Mouse (Mus musculus): Measurements from ENCODE around the gene Atg16l1. TPM values are rescaled to one million over a fixed set of nuclear protein-coding genes. Genes with fewer than 3 reads are reported as not detected.

Atg16l1 gene
- polyA plus RNA-seq, 1 experiment from 2014 or later: 21.7 TPM

- H3K9ac ChIP-seq (replicated peaks; ENCODE audit: low read depth): no peak overlapping the region
- no peaks in the 10 kb centered on the region for H3K4me1 ChIP-seq (ENCODE audit: insufficient read depth, low read depth, low read length)
- H3K27me3 ChIP-seq (replicated peaks; ENCODE audit: insufficient read depth, low read length): no peaks in the 10 kb centered on the region
- DNase-seq (ENCODE audit: low spot score) (no peak), ATAC-seq (no peak)
- no peak overlapping the region for H3K4me3 ChIP-seq (ENCODE audit: low read depth, low read length)
- WGBS: 77% methylated on average over 3 of the region's 3 CpGs
- no peak overlapping the region for H3K27ac ChIP-seq (ENCODE audit: low read length)
- no peak for TF ChIP-seq EP300 (IDR thresholded peaks at IDR 0.05)
- no peak for TF ChIP-seq CTCF (IDR thresholded peaks at IDR 0.05)
- no peaks in the 10 kb centered on the region for H3K9me3 ChIP-seq (ENCODE audit: low read length)
- no peaks in the 10 kb centered on the region for H3K36me3 ChIP-seq (ENCODE audit: insufficient read depth, low read length)
- H3K4me2 ChIP-seq (replicated peaks; ENCODE audit: low read depth, low read length): no peak overlapping the region
Observed at GRCm38 (mm10) chr1:87734153-87734552, 21.5 kb upstream of the Atg16l1 start.

- TF ChIP-seq EP300 (IDR thresholded peaks at IDR 0.05) (no peak), CTCF (IDR thresholded peaks at IDR 0.05) (peak; percentile 39)
- Histone ChIP-seq H3K36me3 (ENCODE audit: insufficient read depth, low read length) (no peaks in the 10 kb centered on the region), H3K9ac (replicated peaks; ENCODE audit: low read depth) (no peak overlapping the region), H3K27me3 (replicated peaks; ENCODE audit: insufficient read depth, low read length) (no peaks in the 10 kb centered on the region), H3K27ac (ENCODE audit: low read length) (no peak overlapping the region), H3K4me2 (replicated peaks; ENCODE audit: low read depth, low read length) (no peak overlapping the region), H3K4me1 (ENCODE audit: insufficient read depth, low read depth, low read length) (no peaks in the 10 kb centered on the region), H3K9me3 (ENCODE audit: low read length) (no peaks in the 10 kb centered on the region), H3K4me3 (ENCODE audit: low read depth, low read length) (no peak overlapping the region)
- ATAC-seq (no peak), DNase-seq (ENCODE audit: low spot score) (peak; percentile 58)
- WGBS: 64% methylated on average over 6 of the region's 6 CpGs
Observed at GRCm38 (mm10) chr1:87740584-87741290, 14.9 kb upstream of the Atg16l1 start.

DNA sequence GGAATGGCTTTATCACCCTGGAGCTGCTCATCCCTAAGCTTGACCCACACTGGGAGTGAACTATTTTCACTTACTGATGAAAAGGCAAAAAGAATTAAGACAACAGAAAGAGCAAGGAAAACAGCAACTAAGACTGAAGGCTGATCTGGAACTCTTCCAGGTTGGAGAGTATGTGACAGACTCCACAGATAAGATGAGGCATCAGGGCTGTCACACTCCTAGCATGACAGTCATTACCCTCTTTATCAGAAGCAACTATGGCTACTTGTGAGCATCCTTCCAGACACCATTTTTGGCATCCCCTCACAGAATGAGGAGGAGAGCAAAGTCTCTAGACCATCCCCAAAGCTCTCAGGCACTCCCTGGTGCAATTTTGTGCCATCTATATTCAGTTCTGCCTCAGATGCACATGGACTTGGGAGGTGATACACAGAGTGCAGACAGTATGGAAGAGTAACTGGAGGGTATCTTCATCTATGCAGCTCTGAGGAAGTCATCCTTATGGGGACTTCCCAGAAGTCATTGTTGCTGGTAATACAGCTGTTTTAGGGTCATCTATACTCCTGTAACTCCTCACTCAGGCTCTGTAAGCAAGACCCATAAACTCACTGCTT is 6.2 kb upstream of the Atg16l1 start:
- TF ChIP-seq EP300 (IDR thresholded peaks at IDR 0.05) (no peak), CTCF (IDR thresholded peaks at IDR 0.05) (no peak)
- H3K4me2 ChIP-seq (replicated peaks; ENCODE audit: low read depth, low read length): no peak overlapping the region
- no peaks in the 10 kb centered on the region for H3K9me3 ChIP-seq (ENCODE audit: low read length)
- no peak for DNase-seq (ENCODE audit: low spot score)
- no peak overlapping the region for H3K4me3 ChIP-seq (ENCODE audit: low read depth, low read length)
- ATAC-seq: no peak
- H3K36me3 ChIP-seq (ENCODE audit: insufficient read depth, low read length): no peaks in the 10 kb centered on the region
- no peak overlapping the region for H3K27ac ChIP-seq (ENCODE audit: low read length)
- H3K4me1 ChIP-seq (ENCODE audit: insufficient read depth, low read depth, low read length): no peaks in the 10 kb centered on the region
- no peak overlapping the region for H3K9ac ChIP-seq (replicated peaks; ENCODE audit: low read depth)
- H3K27me3 ChIP-seq (replicated peaks; ENCODE audit: insufficient read depth, low read length): no peaks in the 10 kb centered on the region

DNA sequence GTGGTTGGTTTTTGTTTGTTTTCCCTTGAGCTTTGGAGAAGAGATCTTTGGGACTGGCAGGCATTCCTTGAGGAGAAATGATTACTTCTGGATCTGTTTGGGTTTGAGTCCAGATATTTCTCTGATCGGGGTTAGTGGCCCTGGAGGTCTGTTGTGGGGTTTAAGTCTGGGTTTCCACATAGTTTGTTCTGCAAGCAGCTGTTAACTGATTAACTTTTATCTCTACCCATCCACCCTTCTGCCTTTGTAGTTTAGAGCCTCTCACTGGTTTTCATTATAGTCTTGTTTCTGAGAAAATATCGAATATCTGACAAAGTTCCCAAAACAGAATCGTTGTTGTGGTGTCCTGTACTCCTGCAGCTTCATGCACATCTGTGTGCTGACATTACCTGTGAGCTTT is 8.2 kb downstream of the Atg16l1 start:
- no peak for ATAC-seq

GRCm38 (mm10) chr1:87765741-87766140 is 10.1 kb downstream of the Atg16l1 start:
- Histone ChIP-seq H3K27ac (ENCODE audit: low read length) (no peak overlapping the region), H3K9me3 (ENCODE audit: low read length) (no peaks in the 10 kb centered on the region), H3K9ac (replicated peaks; ENCODE audit: low read depth) (no peak overlapping the region), H3K27me3 (replicated peaks; ENCODE audit: insufficient read depth, low read length) (no peaks in the 10 kb centered on the region), H3K4me3 (ENCODE audit: low read depth, low read length) (no peak overlapping the region), H3K36me3 (ENCODE audit: insufficient read depth, low read length) (peaks cover 70% of the 10 kb centered on the region), H3K4me1 (ENCODE audit: insufficient read depth, low read depth, low read length) (no peaks in the 10 kb centered on the region), H3K4me2 (replicated peaks; ENCODE audit: low read depth, low read length) (no peak overlapping the region)
- TF ChIP-seq EP300 (IDR thresholded peaks at IDR 0.05) (no peak), CTCF (IDR thresholded peaks at IDR 0.05) (no peak)
- no peak for DNase-seq (ENCODE audit: low spot score)
- 68% methylated on average over 2 of the region's 2 CpGs for WGBS
- ATAC-seq: no peak

More for the DNA sequence above, 8.2 kb downstream of the Atg16l1 start:
- DNase-seq (ENCODE audit: low spot score): no peak
- Histone ChIP-seq H3K9ac (replicated peaks; ENCODE audit: low read depth) (no peak overlapping the region), H3K27ac (ENCODE audit: low read length) (no peak overlapping the region), H3K4me3 (ENCODE audit: low read depth, low read length) (no peak overlapping the region), H3K4me2 (replicated peaks; ENCODE audit: low read depth, low read length) (no peak overlapping the region), H3K4me1 (ENCODE audit: insufficient read depth, low read depth, low read length) (no peaks in the 10 kb centered on the region), H3K9me3 (ENCODE audit: low read length) (no peaks in the 10 kb centered on the region), H3K36me3 (ENCODE audit: insufficient read depth, low read length) (peaks cover 69% of the 10 kb centered on the region), H3K27me3 (replicated peaks; ENCODE audit: insufficient read depth, low read length) (no peaks in the 10 kb centered on the region)
- 89% methylated on average over 3 of the region's 3 CpGs for WGBS
- TF ChIP-seq CTCF (IDR thresholded peaks at IDR 0.05) (no peak), EP300 (IDR thresholded peaks at IDR 0.05) (no peak)

- no peak overlapping the region for H3K27ac ChIP-seq (ENCODE audit: low read length)
- no peak for DNase-seq (ENCODE audit: low spot score)
- H3K9me3 ChIP-seq (ENCODE audit: low read length): no peaks in the 10 kb centered on the region
- no peaks in the 10 kb centered on the region for H3K27me3 ChIP-seq (replicated peaks; ENCODE audit: insufficient read depth, low read length)
- WGBS: 85% methylated on average over 3 of the region's 3 CpGs
- H3K36me3 ChIP-seq (ENCODE audit: insufficient read depth, low read length): peaks cover 75% of the 10 kb centered on the region
- no peaks in the 10 kb centered on the region for H3K4me1 ChIP-seq (ENCODE audit: insufficient read depth, low read depth, low read length)
- no peak overlapping the region for H3K4me3 ChIP-seq (ENCODE audit: low read depth, low read length)
- H3K4me2 ChIP-seq (replicated peaks; ENCODE audit: low read depth, low read length): no peak overlapping the region
- no peak overlapping the region for H3K9ac ChIP-seq (replicated peaks; ENCODE audit: low read depth)
- ATAC-seq: no peak
- TF ChIP-seq CTCF (IDR thresholded peaks at IDR 0.05) (peak; percentile 80), EP300 (IDR thresholded peaks at IDR 0.05) (no peak)
Observed at GRCm38 (mm10) chr1:87766233-87766632, 10.6 kb downstream of the Atg16l1 start.

All from lung, postnatal 0 days (tissue).